Mouse (Mus musculus) liver, postnatal 0 days (tissue): Measurements from ENCODE around the gene Acp2.

Experiments
- CTCF ChIP-seq: sonication (generic); IDR thresholded peaks from 2 replicates; pipeline ENCODE4 v1.5.1; 2016; ENCODE audit warnings: antibody characterized with exemption, low read depth
- EP300 ChIP-seq: IDR thresholded peaks from 2 replicates; pipeline ENCODE4 v1.6.1; 2016; ENCODE audit warnings: antibody characterized with exemption, low read depth, mild to moderate bottlenecking

DNA sequence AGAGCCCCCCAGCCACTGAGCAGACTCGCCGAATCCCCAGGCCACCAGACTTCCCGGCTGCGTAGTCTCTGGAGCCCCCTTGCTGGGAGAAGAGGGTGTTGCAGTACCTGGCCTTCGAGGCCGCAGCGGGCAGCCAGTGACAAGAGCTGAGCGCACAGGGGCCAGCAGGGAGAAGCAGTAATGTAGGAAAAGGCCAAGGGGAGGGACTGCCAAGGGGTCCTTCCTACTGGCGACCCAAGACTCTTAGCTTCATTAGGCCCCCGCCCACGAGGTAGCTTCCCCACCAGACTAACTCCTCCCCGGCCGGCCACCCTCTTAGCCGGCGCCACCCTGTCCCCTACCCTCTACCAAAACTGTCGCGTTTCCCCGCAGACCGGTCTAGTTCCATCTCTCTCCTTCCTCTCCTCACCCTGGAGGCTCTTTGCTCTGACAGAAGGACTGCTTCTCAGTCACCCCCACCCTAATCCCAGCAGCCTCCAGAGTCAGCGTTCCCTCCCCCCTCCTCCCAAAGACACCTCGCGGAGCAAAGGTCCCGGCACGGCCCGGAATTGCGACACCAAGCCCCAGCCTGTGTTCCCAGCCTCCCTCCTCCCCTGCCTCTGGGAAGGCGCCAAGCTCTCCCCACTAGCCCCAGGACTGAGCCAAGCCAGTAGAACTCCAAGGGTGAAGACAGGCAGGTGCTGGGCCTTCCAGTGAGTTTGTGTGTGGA, 7.9 kb upstream of the Acp2 start:
- TF ChIP-seq CTCF (peak; percentile 94), EP300 (no peak)
